Mouse (Mus musculus) gastrocnemius, postnatal 14 days (tissue): ENCODE data around the gene Coq7. TPM values are rescaled to one million over a fixed set of nuclear protein-coding genes. Genes with fewer than 3 reads are reported as not detected.
A peak's percentile ranks its signal among the peaks of the same experiment; 100 is the strongest.

ENCODE experiments used
- DNase-seq: peaks from one replicate; pipeline ENCODE4 v3.0.0; 2021; ENCODE audit warnings: mixed read lengths
- intact Hi-C: fragments of 180-260 bp; cut with DNase I; formaldehyde crosslinking; loops from one replicate; pipeline ENCODE4 v1.15.1; 2025; ENCODE audit warnings: low total_unique reads
- total RNA-seq, 2 experiments: library from RNA; stranded (reverse); gene quantifications; 2 replicates each; pipeline ENCODE4 v1.2.3; 2021

Gene Coq7
- total RNA-seq, 2 experiments from 2014 or later, result 68.9 to 75.6 TPM

GRCm38 (mm10) chr7:118499784-118500435, 33.2 kb downstream of the Coq7 start:
- DNase-seq, result no peak
- intact Hi-C loops, result no loop called here

GRCm38 (mm10) chr7:118498984-118499783, 34.0 kb downstream of the Coq7 start:
- intact Hi-C loops, result no loop called here
- no peak for DNase-seq

GRCm38 (mm10) chr7:118494892-118495579, 38.1 kb downstream of the Coq7 start:
- intact Hi-C loops, result no loop called here
- no peak for DNase-seq

- no peak for DNase-seq
- intact Hi-C loops, result no loop called here
Measured at GRCm38 (mm10) chr7:118493892-118494291, 39.3 kb downstream of the Coq7 start.

GRCm38 (mm10) chr7:118491431-118492147, 41.6 kb downstream of the Coq7 start, which contains the start of gene Itpripl2:
TSS of gene Itpripl2 (minus strand) at chr7:118491975.
- intact Hi-C loops, result no loop called here
- DNase-seq, result peak; percentile 89

- intact Hi-C loops, result no loop called here
- peak; percentile 40 for DNase-seq
Measured at GRCm38 (mm10) chr7:118490666-118491430, 42.3 kb downstream of the Coq7 start.

- intact Hi-C loops, result no loop called here
- DNase-seq, result peak; percentile 38
Measured at GRCm38 (mm10) chr7:118489706-118490665, 43.2 kb downstream of the Coq7 start.

GRCm38 (mm10) chr7:118488060-118488664, 45.0 kb downstream of the Coq7 start:
- intact Hi-C loops, result no loop called here
- DNase-seq, result no peak

- intact Hi-C loops, result no loop called here
- DNase-seq, result no peak
Measured at GRCm38 (mm10) chr7:118486917-118487316, 46.2 kb downstream of the Coq7 start.

- intact Hi-C loops, result no loop called here
- DNase-seq, result no peak
Measured at GRCm38 (mm10) chr7:118483996-118484395, 49.2 kb downstream of the Coq7 start.

- intact Hi-C loops, result no loop called here
- no peak for DNase-seq
Measured at GRCm38 (mm10) chr7:118482001-118482400, 51.2 kb downstream of the Coq7 start.

GRCm38 (mm10) chr7:118481047-118481810, 51.9 kb downstream of the Coq7 start:
- no peak for DNase-seq
- intact Hi-C loops, result no loop called here

- DNase-seq, result no peak
- intact Hi-C loops, result no loop called here
Measured at GRCm38 (mm10) chr7:118480160-118480709, 52.9 kb downstream of the Coq7 start.

GRCm38 (mm10) chr7:118478835-118479312, 54.3 kb downstream of the Coq7 start:
- DNase-seq, result peak; percentile 77
- intact Hi-C loops, result no loop called here

GRCm38 (mm10) chr7:118476428-118476827, 56.7 kb downstream of the Coq7 start:
- DNase-seq, result no peak
- intact Hi-C loops, result no loop called here

GRCm38 (mm10) chr7:118475008-118475705, 58.0 kb downstream of the Coq7 start:
- intact Hi-C loops, result no loop called here
- DNase-seq, result peak; percentile 49
